Mouse (Mus musculus) cerebellum, postnatal 36 days (tissue): ENCODE measurements around the gene Rab7.

Experiments used
- DNase-seq, 2 experiments: peaks; one replicate each; pipeline ENCODE4 v3.0.0; 2021 to 2022; ENCODE audit warnings: mixed read lengths in 2 of 2

Rab7 gene

DNA sequence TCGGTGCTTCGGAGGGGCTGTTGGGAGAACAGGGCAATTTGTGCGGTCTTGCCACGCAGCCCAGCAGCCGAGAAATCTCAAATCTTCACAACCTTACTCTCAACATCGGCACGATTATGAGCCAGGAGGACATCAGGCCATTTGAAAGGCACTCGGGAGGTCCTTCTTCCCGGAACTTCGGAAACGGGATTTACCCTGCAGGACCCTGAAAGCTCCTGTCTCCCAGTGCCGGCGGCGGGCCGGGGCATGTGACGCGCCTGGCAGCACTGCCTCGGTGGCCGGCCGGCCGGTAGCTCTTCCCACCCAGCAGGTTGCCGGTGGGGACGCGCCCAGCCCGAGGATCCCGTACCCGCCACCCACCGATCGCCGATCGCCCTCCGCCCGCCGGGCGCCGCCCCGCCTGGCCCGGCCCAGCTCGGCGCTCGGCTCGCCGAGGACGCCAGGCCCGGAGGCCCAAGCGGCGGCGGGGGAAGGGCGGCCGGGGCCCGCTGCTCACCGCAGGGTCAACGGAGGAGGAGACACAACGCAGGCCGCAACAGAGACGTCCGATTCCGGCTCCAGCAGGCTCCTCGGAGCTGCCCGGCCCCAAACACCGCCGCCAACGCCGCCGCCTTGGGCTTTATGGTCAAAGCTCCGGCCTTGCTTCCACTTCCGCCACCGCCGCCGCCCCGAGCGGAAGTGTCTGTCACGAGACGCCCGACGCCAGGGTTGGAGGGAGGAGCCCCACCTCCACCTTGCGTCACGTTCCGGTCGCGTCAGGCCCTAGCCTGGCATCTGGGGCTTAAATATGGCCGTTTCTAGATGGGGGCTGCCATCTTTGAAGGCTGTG lies at the start of gene Rab7:
Gene Rab7 (minus strand): TSS at position 694 of the 829 bp plus-strand sequence.
- peak; percentile 93 to 96 for DNase-seq

DNA sequence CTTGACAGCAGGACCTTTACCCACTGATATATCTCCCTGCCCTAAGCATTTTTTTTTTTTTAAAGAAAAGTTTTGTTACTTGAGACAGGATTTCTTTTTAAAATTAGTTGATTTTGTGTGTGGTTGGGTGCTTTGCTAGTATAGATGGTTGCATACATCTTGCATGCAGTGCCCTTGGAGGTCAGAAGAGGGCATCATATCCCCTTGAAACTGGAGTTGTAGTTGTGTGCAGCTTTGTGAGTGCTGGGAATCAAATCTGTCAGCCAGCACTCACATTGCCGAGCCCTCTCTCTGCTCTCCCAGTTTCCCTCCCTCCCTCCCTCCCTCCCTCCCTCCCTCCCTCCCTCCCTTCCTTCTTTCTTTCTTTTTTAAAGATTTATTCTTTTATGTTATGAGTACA lies 43.9 kb upstream of the Rab7 start:
- no peak for DNase-seq

DNA sequence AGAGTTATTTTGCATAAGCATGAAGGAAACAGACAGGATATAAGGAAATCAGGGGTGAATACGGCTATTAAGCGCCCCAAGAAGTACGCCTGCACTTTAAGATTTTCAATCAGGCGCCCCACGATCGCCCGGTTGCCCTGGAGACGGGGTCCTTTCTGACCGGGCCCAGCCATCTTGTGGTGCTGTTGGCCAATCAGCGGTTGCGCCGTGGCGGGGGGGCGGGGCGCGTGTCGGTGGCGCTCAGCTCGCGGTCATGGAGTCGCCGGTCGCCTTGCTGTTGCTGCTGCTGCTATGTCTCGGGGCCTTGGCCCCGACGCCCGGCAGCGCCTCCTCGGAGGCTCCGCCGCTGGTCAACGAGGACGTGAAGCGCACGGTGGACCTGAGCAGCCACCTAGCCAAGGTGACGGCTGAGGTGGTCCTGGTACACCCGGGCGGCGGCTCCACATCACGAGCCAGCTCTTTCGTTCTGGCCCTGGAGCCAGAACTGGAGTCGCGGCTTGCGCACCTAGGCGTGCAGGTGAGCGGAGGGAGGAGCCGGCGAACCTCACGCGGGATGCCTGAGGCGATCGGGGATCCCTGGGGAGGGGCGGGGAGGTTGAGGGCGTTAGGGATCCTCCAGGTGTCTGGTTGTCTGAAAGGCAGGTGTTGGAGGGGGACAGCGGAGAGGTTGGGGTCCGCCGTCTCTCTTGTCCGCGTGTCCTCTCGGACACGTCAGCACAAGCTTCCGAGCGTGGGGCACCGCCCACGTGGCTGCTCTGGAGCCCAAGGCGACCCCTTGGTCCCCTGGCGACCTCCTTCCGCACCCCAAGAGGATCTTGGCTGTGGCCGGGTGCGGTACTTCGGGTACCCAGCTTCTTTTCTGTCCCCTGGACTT lies 39.4 kb upstream of the Rab7 start, which contains the start of gene Rpn1:
Gene Rpn1 (plus strand): TSS at position 205 of the 874 bp plus-strand sequence.
- peak; percentile 97 to 98 for DNase-seq

DNA sequence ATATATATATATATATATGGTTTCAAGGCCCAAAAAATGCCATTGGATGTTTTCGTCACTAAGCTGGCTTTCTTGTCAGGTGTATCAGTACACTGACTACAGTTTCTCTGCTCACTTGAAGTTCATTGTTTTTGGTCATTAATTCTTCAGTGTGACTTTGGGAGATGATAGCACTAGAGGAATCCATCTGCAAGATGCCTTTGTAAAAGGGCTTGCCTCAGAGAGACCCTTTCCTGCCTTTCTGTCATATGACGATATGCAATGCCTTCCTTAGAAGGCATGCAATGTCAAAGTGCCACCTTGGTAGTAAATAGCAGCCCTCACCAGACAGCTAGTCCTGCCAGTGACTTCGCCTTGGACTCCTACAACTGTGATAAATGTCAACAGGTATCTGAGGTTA lies 38.6 kb upstream of the Rab7 start:
- DNase-seq = no peak

DNA sequence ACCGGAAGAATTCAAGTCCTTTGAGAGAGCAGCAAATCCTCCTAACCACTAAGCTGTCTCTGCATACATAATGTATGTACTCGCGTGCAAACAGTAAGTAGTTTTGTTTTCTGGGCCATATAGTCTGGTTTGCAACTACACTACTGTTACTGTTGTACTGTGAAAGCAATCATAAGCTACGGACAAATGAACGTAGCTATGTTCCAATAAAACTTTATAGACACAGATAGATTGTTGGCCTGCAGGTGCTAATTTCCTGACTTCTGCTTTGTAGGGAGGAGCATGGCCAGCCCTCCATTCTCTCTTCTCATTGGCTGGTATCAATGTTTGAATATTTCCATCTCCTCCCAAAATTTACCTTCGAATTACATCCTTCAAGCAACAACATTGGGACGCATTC lies 38.0 kb upstream of the Rab7 start:
- no peak for DNase-seq

DNA sequence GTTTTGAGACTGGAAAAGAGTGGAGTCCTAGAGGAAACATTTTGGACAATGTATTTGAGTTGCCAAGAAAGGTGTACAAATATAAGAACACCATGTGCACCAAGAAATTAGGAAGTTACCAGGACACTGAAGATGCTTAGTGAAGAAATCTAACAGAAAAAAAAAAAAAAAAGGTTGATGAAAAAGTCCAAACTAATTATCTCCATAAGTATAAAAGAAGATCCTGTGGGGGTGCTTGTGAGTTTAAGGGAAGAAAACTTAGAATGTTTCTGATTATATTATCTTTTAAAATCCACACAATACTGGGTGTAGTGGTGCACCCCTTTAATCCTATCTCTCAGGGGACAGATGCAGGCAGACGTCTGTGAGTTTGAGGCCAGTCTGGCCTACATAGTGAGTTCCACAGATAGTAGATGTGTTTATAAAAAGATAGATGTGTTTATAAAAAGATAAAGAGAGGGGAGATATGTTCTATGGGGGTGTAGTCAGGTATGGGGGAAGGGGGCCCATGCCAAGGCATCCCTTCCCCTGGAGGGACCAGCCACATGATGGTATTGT lies 31.0 kb upstream of the Rab7 start:
- no peak for DNase-seq

DNA sequence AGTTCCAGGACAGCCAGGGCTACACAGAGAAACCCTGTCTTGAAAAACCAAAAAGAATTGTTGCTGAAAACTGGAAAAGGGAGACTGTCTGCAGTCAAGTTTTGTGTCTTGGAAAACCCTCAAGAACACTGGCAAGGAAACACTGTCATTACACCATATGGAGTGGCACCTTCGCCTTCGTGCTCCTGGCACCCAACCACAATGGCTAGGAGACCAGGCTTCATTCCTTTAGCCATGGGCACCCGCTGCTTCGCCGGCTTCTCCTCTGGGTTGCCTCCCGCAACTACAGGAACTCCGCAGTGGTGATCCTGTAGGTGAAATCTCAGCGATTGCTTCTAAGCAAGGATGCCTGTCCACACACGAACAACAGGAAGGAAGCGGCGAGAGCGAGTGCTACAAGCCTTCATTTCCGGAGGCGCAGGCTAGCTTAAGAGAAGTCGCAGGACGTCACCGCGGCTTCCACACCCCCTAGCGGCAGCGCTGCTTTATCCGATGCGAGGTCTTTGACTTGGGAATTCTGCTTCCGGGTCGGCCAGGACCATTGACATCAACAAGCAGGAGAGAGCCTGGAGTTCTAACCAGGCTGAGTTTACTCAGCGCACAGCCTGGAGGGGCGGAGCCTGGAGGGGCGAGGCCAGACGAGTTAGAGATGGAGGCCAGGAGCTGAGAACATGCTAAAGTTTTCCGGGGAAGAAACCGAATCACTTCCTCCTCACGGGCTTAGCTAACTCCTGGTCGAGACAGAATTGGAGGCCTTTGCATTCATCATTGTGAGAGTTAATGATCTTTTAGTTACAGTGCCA lies 29.9 kb upstream of the Rab7 start:
- DNase-seq = peak; percentile 94

DNA sequence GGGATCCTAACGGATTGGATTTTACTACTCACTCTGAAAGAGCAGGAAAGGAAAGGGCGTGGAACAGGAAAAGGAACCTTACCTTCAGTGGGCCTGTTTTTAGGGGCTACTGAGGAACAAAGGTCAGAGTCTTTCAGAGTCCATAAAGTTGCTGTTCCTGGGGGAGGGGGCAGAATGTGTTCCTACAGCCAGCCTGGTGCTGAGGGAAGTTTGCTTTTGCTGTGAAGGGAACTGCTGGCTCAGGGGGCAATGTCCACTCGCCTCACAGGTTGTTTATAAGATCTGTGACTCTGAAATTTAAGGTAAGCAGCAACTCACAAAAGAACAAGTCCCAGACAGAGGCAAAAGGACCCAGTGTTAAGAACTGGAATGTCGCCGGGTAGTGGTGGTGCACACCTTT lies 26.1 kb upstream of the Rab7 start:
- no peak for DNase-seq

DNA sequence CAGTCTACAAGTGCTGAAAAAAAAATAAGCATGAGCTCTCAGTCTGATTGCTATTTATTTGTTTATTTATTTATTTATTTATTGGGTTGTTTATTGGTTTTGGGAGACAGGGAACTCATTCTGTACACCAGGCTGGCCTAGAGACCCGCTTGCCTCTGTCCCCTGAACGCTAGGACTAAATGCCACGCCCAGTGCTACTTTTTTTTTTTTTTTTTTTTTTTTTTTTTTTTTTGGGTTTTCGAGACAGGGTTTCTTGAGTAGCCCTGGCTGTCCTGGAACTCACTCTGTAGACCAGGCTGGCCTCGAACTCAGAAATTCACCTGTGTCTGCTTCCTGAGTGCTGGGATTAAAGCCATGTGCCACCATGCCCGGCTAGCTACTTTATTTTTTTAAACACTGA lies 25.4 kb upstream of the Rab7 start:
- no peak for DNase-seq

DNA sequence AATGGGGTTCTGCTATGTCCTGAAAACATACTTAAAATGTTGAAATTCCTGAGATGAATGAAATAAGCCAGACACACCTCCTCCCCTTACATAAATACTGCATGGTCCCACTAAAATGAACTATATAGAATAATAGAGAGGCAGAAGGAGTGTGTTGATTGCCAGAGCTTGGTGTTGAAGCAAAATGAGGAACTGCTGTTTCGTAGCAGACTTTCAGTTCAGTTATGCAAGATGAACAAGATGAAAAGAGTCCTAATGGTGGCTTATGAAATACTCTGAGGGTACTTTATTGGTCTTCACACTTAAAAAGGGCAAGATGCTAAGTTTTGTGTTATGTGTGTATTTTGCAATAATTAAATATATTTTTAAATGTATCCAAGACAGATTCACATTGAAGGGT lies 23.7 kb upstream of the Rab7 start:
- DNase-seq = no peak

DNA sequence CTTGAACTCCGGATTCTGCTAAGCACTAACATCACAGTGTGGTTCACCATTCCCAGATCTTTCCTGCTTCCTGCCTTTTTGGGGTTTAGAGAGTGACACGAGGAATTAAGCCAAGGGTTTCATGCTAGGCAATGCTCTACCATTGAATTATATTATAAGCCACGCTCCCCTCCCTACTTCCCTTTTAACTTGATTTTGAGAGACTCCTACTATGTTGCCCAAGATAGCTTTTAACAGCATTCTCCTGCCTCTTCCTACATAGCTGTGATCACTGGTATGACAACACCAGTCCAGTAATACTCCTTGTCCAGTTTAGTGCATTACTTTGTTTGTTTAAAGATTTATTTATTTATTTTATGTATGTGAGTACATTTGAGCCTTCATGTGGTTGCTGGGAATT lies 22.7 kb upstream of the Rab7 start:
- no peak for DNase-seq

DNA sequence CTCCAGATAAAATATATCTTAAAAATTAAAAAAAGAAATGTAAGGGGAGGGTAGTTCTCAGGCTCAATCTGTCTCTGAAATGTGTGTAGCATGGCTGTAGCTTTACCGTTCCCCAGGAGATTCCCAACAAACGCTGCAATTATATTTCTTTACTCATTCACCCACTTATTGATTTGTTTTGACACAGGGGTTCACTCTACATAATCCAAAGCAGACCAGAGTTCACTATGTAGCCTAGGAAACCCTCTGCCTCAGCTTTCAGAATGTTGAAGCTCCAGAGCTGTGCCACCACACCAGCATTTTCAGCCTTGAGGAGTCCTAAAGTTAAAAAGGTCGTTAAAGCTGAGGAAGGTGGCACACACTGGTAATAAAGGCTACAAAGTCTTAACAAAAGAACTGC lies 20.9 kb upstream of the Rab7 start:
- DNase-seq = no peak

DNA sequence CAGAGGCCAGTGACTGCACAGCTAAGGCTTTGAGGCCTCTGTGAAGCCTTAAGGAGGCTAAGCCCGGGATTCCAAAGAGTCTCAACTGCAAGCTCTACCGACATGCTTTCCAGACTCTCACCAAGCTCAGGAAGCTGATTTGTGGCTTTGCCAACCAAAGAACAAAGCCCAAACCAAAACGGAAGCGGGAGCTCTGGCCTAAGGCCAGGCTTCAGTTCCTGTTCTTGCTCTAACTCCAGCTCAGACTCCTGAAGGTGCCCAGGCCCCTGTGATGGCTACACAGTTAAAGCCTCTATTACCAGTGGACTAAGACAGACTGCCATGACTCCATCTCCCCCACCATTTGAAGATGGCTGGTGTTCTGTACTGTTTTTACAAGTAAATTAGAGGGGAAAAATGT lies 20.0 kb upstream of the Rab7 start:
- no peak for DNase-seq

DNA sequence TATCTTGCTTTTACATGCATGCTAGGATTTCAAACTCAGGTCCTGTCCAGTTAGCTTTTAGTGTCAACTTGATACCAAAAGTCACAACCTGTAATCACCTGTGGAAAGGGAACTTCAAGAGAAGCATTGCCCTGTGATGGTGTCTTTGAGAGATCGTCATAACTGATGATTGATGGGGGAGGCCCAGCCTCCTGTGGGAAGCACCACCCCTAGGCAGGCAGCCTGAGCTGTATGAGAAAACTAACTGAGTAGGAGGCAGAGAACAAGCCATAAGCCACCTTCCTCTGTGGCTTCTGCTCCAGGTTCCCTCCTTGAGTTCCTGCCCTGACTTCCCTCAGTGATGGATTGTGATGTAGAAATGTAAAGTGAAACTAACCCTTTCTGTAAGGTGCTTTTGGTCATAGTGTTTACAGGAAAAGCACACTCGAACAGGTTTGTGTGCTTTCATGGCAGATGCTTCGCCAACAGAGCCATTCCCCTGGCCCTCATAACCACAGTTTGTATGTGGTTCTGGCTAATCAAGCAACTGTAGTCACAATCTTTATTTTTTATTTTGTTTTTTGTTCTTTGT lies 19.1 kb upstream of the Rab7 start:
- no peak for DNase-seq

DNA sequence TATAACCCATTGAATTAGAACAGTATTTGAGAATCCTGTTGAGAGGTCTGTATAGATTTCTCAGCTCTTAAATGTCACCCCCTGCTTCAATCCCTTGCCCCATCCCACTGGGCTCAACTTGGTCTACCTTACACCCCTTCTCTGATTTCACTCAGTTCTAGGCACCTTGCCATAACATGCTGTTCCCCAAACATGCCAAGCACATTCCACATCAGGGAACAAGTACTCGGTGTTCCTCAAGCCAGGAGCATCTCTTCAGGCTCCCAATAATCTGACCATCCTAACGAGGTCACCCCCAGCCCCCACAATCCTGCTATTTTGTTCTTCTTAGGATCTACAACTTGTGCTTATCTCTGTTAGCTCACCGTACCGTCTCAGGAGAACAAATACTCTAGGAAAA lies 17.3 kb upstream of the Rab7 start:
- no peak for DNase-seq

DNA sequence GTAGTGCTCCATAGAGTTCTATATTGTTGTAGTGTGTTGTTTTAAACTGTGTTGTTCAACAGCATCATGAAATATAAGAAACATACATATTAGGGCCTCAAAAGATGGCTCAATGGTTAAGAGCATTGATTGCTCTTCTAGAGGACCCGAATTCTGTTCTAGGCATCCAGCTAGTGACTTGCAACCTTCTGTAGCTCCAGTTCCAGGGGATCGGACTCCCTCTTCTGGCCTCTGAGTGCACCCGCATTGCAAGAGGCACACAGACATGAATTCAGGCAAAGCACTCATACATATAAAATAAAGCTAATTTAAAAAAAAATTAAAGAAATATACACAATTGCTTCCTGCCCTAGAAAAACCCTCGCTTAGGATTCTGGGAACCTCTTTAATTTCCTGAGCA lies 16.3 kb upstream of the Rab7 start:
- no peak for DNase-seq

DNA sequence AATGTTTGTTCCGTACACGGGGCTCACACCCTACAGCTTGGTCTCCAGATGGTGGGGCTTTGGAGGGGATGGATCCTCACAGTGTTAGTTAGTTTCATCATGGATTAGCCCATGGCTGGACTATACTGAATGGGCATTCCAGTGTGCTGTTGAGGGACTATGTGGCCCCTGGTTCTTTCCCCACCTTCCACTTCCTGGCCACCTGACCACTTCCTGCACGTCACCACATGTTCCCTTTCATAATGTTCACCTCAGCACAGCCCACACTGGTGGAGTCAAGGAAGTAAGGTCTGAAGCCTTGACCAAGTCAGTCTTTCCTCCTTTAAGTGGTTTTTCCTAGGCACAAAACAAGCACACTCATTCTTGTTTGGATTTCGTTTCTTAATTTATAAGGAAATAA lies 15.5 kb upstream of the Rab7 start:
- no peak for DNase-seq

DNA sequence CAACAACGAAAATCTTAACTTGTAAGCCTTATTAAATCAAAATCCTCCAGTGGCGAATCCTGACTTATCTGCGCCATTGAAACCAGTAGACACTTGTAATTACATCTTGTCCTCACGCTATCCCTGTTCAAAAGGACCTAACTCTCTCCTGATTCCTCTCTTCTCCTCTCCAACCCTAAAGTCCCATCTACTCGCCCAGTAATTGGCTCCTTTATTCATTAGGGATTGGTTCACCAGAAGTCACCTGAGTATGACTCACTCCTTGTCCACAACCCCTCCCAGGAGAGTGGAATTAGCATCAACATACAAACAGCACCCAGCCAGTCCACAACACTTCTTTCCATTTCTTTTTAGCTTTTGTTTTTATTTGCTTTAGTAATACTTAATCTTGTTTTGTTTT lies 14.8 kb upstream of the Rab7 start:
- no peak for DNase-seq

DNA sequence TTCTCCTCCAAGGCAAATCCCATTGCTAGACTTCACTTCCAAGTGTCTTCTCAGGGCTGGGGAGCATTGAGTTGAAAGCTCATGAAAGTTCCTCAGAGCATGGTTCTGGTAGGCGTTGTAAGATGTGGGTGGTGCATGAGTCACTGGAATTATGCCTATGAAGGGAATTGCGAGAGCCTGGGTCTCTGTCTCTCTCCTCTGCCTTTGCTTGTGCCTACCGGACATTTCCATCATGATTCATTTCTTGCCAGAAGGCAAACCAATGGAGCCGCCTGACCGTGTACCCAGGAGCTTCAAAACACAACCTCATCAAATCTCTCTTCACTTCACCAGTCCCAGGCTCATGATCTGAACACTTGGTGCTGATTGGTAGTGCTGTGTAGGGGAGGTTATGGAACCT lies 11.8 kb upstream of the Rab7 start:
- no peak for DNase-seq

DNA sequence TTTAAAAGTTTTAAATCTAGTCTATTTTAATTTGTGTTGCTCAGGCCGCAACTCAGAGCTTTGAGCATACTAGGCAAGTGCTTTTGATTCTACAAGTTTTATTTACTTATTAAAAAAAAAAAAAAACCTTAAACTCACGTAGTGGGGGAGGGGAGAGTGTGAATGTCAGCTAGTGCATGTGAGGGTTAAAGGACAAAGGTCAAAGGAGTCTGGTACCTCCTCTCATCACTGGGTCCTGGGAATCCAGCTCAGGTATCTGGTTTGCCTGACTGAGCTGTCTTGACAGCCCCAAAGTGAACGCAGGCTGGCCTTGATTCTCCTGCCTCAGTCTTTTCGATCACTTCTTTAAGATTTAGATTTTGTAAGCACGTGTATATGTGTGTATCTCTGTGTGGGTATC lies 10.6 kb upstream of the Rab7 start:
- no peak for DNase-seq

DNA sequence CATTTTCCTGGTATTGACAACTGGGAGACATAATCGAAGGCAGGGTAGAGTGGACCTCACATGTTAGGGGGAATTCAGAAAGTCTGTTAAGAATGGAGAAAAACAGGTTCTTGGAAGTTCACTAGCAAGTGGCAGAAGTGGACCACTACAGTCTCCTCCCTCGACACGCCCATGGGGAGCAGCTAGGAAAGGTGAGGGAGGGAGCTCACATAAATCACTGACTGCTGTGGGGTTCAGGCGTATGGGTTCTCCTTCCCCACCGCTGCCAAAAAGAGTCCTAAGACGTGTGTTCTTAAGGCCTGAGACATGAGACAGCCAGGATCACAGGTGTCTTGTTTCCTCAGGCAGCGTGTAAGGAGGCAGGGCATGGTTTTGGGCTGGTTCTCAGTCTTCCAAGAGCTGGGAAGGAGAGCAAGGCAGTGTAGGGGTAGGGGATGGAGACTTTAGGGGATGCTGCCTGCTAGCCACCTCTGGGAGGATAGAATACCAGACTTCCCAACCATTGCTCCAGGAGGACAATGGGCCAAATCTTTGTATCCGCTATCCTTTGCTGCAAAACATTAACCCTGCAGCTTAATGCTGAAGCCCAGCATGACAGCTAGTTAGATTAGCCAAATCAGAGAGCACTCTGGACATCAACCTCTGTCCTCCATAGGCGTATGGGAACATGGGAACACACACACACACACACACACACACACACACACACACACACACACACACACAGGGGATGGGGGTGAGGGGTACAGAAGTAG lies 9.2 kb upstream of the Rab7 start:
- no peak for DNase-seq
